Mouse (Mus musculus) forebrain, postnatal 0 days (tissue): ENCODE measurements around the gene Adamts6. TPM values are rescaled to one million over a fixed set of nuclear protein-coding genes. Genes with fewer than 3 reads are reported as not detected.
A peak's percentile ranks its signal among the peaks of the same experiment; 100 is the strongest.

ENCODE experiments used
- ATAC-seq: fragments of 200-750 bp; cut with Nextera tagmentation; 2 replicates; pipeline ENCODE4 v1.8.0; 2017; ENCODE audit warnings: mild to moderate bottlenecking, moderate library complexity
- DNase-seq: peaks from one replicate; pipeline ENCODE4 v3.0.0-alpha.2; 2015
- H3K27ac ChIP-seq: fragments of 300-500 bp; sonication (generic); 2 replicates; pipeline ENCODE4 v1.5.1; 2014; ENCODE audit warnings: low read depth, mild to moderate bottlenecking, antibody characterized with exemption, low read length, moderate library complexity, mixed read lengths
- H3K27me3 ChIP-seq: fragments of 300-500 bp; sonication (generic); 2 replicates; pipeline ENCODE4 v1.6.1; 2014; ENCODE audit warnings: mild to moderate bottlenecking, low read length, mixed read lengths; ENCODE audit not compliant: insufficient read depth
- H3K36me3 ChIP-seq: fragments of 300-500 bp; sonication (generic); 2 replicates; pipeline ENCODE4 v1.6.1; 2014; ENCODE audit warnings: mild to moderate bottlenecking, moderate library complexity; ENCODE audit not compliant: insufficient read depth
- H3K4me1 ChIP-seq: fragments of 300-500 bp; sonication (generic); 2 replicates; pipeline ENCODE4 v1.6.1; 2014; ENCODE audit warnings: antibody characterized with exemption; ENCODE audit not compliant: insufficient read depth
- H3K4me2 ChIP-seq: fragments of 300-500 bp; sonication (generic); 2 replicates; pipeline ENCODE4 v1.6.1; 2014; ENCODE audit warnings: low read depth, mild to moderate bottlenecking, moderate library complexity
- H3K4me3 ChIP-seq: fragments of 300-500 bp; sonication (generic); 2 replicates; pipeline ENCODE4 v1.5.1; 2014; ENCODE audit warnings: low read depth, low read length, mixed read lengths
- H3K9ac ChIP-seq: fragments of 300-500 bp; sonication (generic); 2 replicates; pipeline ENCODE4 v1.6.1; 2014; ENCODE audit warnings: mild to moderate bottlenecking
- H3K9me3 ChIP-seq: fragments of 300-500 bp; sonication (generic); 2 replicates; pipeline ENCODE4 v1.6.1; 2016; ENCODE audit warnings: low read length
- CTCF ChIP-seq: sonication (generic); IDR thresholded peaks from 2 replicates; pipeline ENCODE4 v1.5.1; 2016; ENCODE audit warnings: antibody characterized with exemption, control low read depth, low read depth
- WGBS: fragments of 180-500 bp; shearing (Covaris S2); extraction: QIAGEN DNeasy Blood & Tissue Kit; methylation state at CpG from one replicate; pipeline ENCODE4 v1.1.7; 2014; 5-methylcytosine and 5-hydroxymethylcytosine counted together
- polyA plus RNA-seq: library from polyadenylated mRNA; unstranded; fragments of >200 nt; fragmentation: Nextera tagmentation; extraction: Ambion mirVana; gene quantifications from 2 replicates; pipeline ENCODE4 v1.2.1, GENCODE M21; 2015
- total RNA-seq: library from RNA; depleted of rRNA; stranded (reverse); fragments of >200 nt; gene quantifications from 2 replicates; pipeline ENCODE4 v1.2.3, GENCODE M21; 2014

The Adamts6 gene
- total and polyA plus RNA-seq, 2 experiments from 2014 or later: 0.62 to 4.6 TPM

DNA sequence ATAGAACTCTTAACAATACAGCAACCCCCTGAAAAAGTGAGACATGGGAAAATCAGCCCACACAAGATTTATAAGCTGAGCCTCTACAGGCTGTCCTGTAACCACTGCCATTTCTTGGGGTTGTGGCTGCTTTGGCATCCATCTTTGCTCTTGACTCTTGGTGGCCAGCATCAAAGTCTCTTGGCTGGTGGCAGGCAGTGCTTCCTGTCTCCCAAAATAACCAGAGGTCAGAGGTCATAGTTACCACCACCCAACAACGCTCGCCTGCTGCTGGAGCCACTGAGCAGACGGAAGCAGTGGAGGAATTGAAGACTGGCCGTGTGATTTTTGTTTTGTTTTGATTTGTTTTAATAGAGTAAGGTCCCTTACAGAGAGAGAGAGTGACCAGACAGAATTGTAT is 228.5 kb downstream of the Adamts6 start:
- Histone ChIP-seq H3K27me3 (no peaks in the 10 kb centered on the region), H3K4me3 (no peak overlapping the region), H3K9ac (no peak overlapping the region), H3K9me3 (no peaks in the 10 kb centered on the region), H3K27ac (no peak overlapping the region), H3K36me3 (no peaks in the 10 kb centered on the region), H3K4me1 (peaks cover 10% of the 10 kb centered on the region; the same call in 1 of the 2 replicates), H3K4me2 (no peak overlapping the region)
- TF ChIP-seq CTCF: no peak
- ATAC-seq (no peak), DNase-seq (no peak)
- WGBS: 76% methylated on average over 4 of the region's 4 CpGs

- Histone ChIP-seq H3K27me3 (no peaks in the 10 kb centered on the region), H3K4me3 (no peak overlapping the region), H3K36me3 (no peaks in the 10 kb centered on the region), H3K4me1 (peaks cover 10% of the 10 kb centered on the region; the same call in 1 of the 2 replicates), H3K9me3 (no peaks in the 10 kb centered on the region), H3K4me2 (no peak overlapping the region), H3K9ac (no peak overlapping the region), H3K27ac (no peak overlapping the region)
- ATAC-seq (no peak), DNase-seq (no peak)
- WGBS: 59% methylated on average over 7 of the region's 7 CpGs
- no peak for TF ChIP-seq CTCF
Observed at GRCm38 (mm10) chr13:104516766-104517364, 229.2 kb downstream of the Adamts6 start.

- Histone ChIP-seq H3K9me3 (no peaks in the 10 kb centered on the region), H3K4me2 (peak overlapping the region; percentile 59), H3K36me3 (no peaks in the 10 kb centered on the region), H3K27ac (peak overlapping the region; percentile 91), H3K27me3 (no peaks in the 10 kb centered on the region), H3K4me1 (peaks cover 10% of the 10 kb centered on the region; the same call in 1 of the 2 replicates), H3K9ac (peak overlapping the region; percentile 56), H3K4me3 (peak overlapping the region; percentile 31)
- no peak for DNase-seq
- peak; percentile 7 for ATAC-seq
- TF ChIP-seq CTCF: 0 out of 2 replicates have a peak, but pooled peaks have one; percentile 25
- 48% methylated on average over 15 of the region's 15 CpGs for WGBS
Observed at GRCm38 (mm10) chr13:104517638-104518311, 230.1 kb downstream of the Adamts6 start.

GRCm38 (mm10) chr13:104518312-104519005 is 230.8 kb downstream of the Adamts6 start:
- peak overlapping the region; percentile 56 for H3K9ac ChIP-seq
- WGBS: 3% methylated on average over 19 of the region's 19 CpGs
- TF ChIP-seq CTCF: no peak
- no peaks in the 10 kb centered on the region for H3K27me3 ChIP-seq
- peak overlapping the region; percentile 91 for H3K27ac ChIP-seq
- H3K4me3 ChIP-seq: peak overlapping the region; percentile 31
- no peaks in the 10 kb centered on the region for H3K9me3 ChIP-seq
- ATAC-seq (peak; percentile 98), DNase-seq (peak; percentile 97)
- H3K36me3 ChIP-seq: no peaks in the 10 kb centered on the region
- H3K4me2 ChIP-seq: peak overlapping the region; percentile 59
- H3K4me1 ChIP-seq: peaks cover 10% of the 10 kb centered on the region; the same call in 1 of the 2 replicates

- peak overlapping the region; percentile 59 for H3K4me2 ChIP-seq
- 11% methylated on average over 14 of the region's 14 CpGs for WGBS
- DNase-seq (peak; percentile 78), ATAC-seq (peak; percentile 58)
- peak overlapping the region; percentile 31 for H3K4me3 ChIP-seq
- H3K27ac ChIP-seq: peak overlapping the region; percentile 91
- no peaks in the 10 kb centered on the region for H3K27me3 ChIP-seq
- H3K9ac ChIP-seq: peak overlapping the region; percentile 56
- no peak for TF ChIP-seq CTCF
- peaks cover 10% of the 10 kb centered on the region; the same call in 1 of the 2 replicates for H3K4me1 ChIP-seq
- H3K36me3 ChIP-seq: no peaks in the 10 kb centered on the region
- no peaks in the 10 kb centered on the region for H3K9me3 ChIP-seq
Observed at GRCm38 (mm10) chr13:104519006-104519695, 231.5 kb downstream of the Adamts6 start.

DNA sequence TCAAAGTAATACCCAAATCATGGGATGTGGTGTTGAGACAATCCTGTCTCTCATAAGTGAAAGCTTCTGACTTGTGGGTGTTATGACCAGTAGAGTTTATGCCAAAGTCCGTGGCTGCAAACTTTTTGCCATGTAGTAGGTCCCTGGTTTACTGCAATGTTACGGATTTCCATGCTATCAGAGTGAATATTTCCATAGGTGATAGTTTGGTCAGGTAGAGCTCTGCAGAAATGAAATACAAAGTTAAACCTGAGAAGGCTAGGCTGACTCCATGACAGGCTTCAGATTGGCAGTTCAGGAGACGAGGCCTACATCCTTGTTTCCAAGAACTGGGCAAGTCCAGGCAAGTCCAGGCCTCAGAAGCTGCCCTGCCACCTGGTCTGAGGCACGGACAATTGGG is 232.3 kb downstream of the Adamts6 start:
- WGBS: 92% methylated on average over 4 of the region's 4 CpGs
- DNase-seq: no peak
- H3K27me3 ChIP-seq: no peaks in the 10 kb centered on the region
- no peak for ATAC-seq
- H3K36me3 ChIP-seq: no peaks in the 10 kb centered on the region
- TF ChIP-seq CTCF: no peak
- peaks cover 10% of the 10 kb centered on the region; the same call in 1 of the 2 replicates for H3K4me1 ChIP-seq
- no peak overlapping the region for H3K9ac ChIP-seq
- no peak overlapping the region for H3K4me2 ChIP-seq
- no peaks in the 10 kb centered on the region for H3K9me3 ChIP-seq
- H3K27ac ChIP-seq: no peak overlapping the region
- H3K4me3 ChIP-seq: no peak overlapping the region
